Mouse (Mus musculus) intestine, embryonic 14.5 days (tissue): ENCODE measurements around the gene Cadm4. TPM values are rescaled to one million over a fixed set of nuclear protein-coding genes. Genes with fewer than 3 reads are reported as not detected.

ENCODE experiments used
- ATAC-seq: fragments of 200-750 bp; cut with Nextera tagmentation; replicated peaks from 2 replicates; pipeline ENCODE4 v1.8.0; 2017; ENCODE audit warnings: low read depth, moderate number of reproducible peaks, moderate TSS enrichment, moderate library complexity; ENCODE audit not compliant: low FRiP score, low TSS enrichment
- DNase-seq: peaks from one replicate; pipeline ENCODE4 v3.0.0-alpha.2; 2018; ENCODE audit warnings: low spot score
- H3K27ac ChIP-seq: fragments of 300-500 bp; sonication (generic); 2 replicates; pipeline ENCODE4 v1.5.1; 2014; ENCODE audit warnings: low read depth, mild to moderate bottlenecking, control low read depth
- H3K27me3 ChIP-seq: fragments of 300-500 bp; sonication (generic); replicated peaks from 2 replicates; pipeline ENCODE4 v1.6.1; 2014; ENCODE audit warnings: low read length, control low read depth; ENCODE audit not compliant: control insufficient read depth, insufficient read depth
- H3K36me3 ChIP-seq: fragments of 300-500 bp; sonication (generic); 2 replicates; pipeline ENCODE4 v1.6.1; 2014; ENCODE audit warnings: low read length, control low read depth; ENCODE audit not compliant: control insufficient read depth, insufficient read depth
- H3K4me1 ChIP-seq: fragments of 300-500 bp; sonication (generic); replicated peaks from 2 replicates; pipeline ENCODE4 v1.6.1; 2014; ENCODE audit warnings: low read length, control low read depth, mixed read lengths; ENCODE audit not compliant: control insufficient read depth, insufficient read depth
- H3K4me2 ChIP-seq: fragments of 300-500 bp; sonication (generic); 2 replicates; pipeline ENCODE4 v1.6.1; 2014; ENCODE audit warnings: low read length
- H3K4me3 ChIP-seq: fragments of 300-500 bp; sonication (generic); 2 replicates; pipeline ENCODE4 v1.5.1; 2014; ENCODE audit warnings: low read depth, low read length, control low read depth, mixed read lengths
- H3K9ac ChIP-seq: fragments of 300-500 bp; sonication (generic); 2 replicates; pipeline ENCODE4 v1.6.1; 2014; ENCODE audit warnings: mild to moderate bottlenecking, low read length
- H3K9me3 ChIP-seq: fragments of 300-500 bp; sonication (generic); 2 replicates; pipeline ENCODE4 v1.6.1; 2016; ENCODE audit warnings: low read length, control low read depth; ENCODE audit not compliant: control insufficient read depth
- WGBS: fragments of 180-500 bp; shearing (Covaris S2); extraction: QIAGEN DNeasy Blood & Tissue Kit; methylation state at CpG from one replicate; pipeline ENCODE4 v1.1.7; 2014; 5-methylcytosine and 5-hydroxymethylcytosine counted together
- polyA plus RNA-seq: library from polyadenylated mRNA; unstranded; fragments of >200 nt; fragmentation: Nextera tagmentation; extraction: Ambion mirVana; gene quantifications from 2 replicates; pipeline ENCODE4 v1.2.1, GENCODE M21; 2014

Gene Cadm4
- polyA plus RNA-seq, 1 experiment from 2014 or later, result 0.64 TPM

- Histone ChIP-seq H3K27ac (no peak overlapping the region), H3K9me3 (peaks cover 3% of the 10 kb centered on the region; the same call in 1 of the 2 replicates), H3K4me3 (no peak overlapping the region), H3K4me1 (peaks cover 21% of the 10 kb centered on the region), H3K4me2 (no peak overlapping the region), H3K36me3 (no peaks in the 10 kb centered on the region), H3K9ac (no peak overlapping the region), H3K27me3 (peaks cover 36% of the 10 kb centered on the region)
- ATAC-seq (no peak), DNase-seq (peak; percentile 75)
- WGBS, result 36% methylated on average over 7 of the region's 7 CpGs
These were observed 19.1 kb downstream of the Cadm4 start for GRCm38 (mm10) chr7:24500929-24501328.

- H3K27ac ChIP-seq, result no peak overlapping the region
- no peak for ATAC-seq
- 48% methylated on average over 21 of the region's 21 CpGs for WGBS
- H3K4me1 ChIP-seq, result peaks cover 24% of the 10 kb centered on the region
- no peak for DNase-seq
- H3K36me3 ChIP-seq, result no peaks in the 10 kb centered on the region
- H3K9ac ChIP-seq, result no peak overlapping the region
- H3K9me3 ChIP-seq, result peaks cover 3% of the 10 kb centered on the region; the same call in 1 of the 2 replicates
- H3K4me3 ChIP-seq, result no peak overlapping the region
- H3K4me2 ChIP-seq, result no peak overlapping the region
- H3K27me3 ChIP-seq, result peaks cover 36% of the 10 kb centered on the region
These were observed 19.7 kb downstream of the Cadm4 start for GRCm38 (mm10) chr7:24501492-24501891.

DNA sequence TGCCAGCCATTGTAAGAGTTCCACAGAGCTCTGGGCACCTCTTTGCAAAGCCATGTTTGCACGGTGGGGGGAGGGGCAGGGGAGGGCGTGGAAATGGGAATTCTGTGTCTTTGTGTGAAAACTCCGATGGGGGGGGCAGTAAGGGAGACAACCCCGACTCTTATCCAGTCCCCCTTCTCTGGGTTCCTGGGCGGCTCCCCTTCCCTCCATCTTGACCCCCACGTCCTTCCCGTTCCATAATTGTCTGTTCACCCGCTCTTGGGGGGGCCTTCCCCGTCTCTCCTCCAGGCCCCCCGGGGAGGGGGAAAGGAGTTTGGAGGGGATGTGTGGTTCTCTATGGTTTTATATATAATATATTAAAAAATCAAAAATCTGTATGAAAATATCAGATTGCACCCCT is 22.2 kb downstream of the Cadm4 start:
- peaks cover 24% of the 10 kb centered on the region for H3K4me1 ChIP-seq
- no peak overlapping the region for H3K27ac ChIP-seq
- peaks cover 3% of the 10 kb centered on the region; the same call in 1 of the 2 replicates for H3K9me3 ChIP-seq
- H3K36me3 ChIP-seq, result no peaks in the 10 kb centered on the region
- H3K27me3 ChIP-seq, result peaks cover 26% of the 10 kb centered on the region
- peak overlapping the region; percentile 6; the same call in 1 of the 2 replicates for H3K4me2 ChIP-seq
- ATAC-seq (no peak), DNase-seq (no peak)
- H3K9ac ChIP-seq, result no peak overlapping the region
- no peak overlapping the region for H3K4me3 ChIP-seq
- WGBS, result 17% methylated on average over 9 of the region's 10 CpGs

- H3K9ac ChIP-seq, result no peak overlapping the region
- ATAC-seq (no peak), DNase-seq (no peak)
- H3K27ac ChIP-seq, result no peak overlapping the region
- WGBS, result 22% methylated on average over 4 of the region's 4 CpGs
- peaks cover 3% of the 10 kb centered on the region; the same call in 1 of the 2 replicates for H3K9me3 ChIP-seq
- peaks cover 18% of the 10 kb centered on the region for H3K27me3 ChIP-seq
- no peak overlapping the region for H3K4me2 ChIP-seq
- H3K4me3 ChIP-seq, result no peak overlapping the region
- H3K36me3 ChIP-seq, result no peaks in the 10 kb centered on the region
- peaks cover 22% of the 10 kb centered on the region for H3K4me1 ChIP-seq
These were observed 23.0 kb downstream of the Cadm4 start for GRCm38 (mm10) chr7:24504868-24505267.

DNA sequence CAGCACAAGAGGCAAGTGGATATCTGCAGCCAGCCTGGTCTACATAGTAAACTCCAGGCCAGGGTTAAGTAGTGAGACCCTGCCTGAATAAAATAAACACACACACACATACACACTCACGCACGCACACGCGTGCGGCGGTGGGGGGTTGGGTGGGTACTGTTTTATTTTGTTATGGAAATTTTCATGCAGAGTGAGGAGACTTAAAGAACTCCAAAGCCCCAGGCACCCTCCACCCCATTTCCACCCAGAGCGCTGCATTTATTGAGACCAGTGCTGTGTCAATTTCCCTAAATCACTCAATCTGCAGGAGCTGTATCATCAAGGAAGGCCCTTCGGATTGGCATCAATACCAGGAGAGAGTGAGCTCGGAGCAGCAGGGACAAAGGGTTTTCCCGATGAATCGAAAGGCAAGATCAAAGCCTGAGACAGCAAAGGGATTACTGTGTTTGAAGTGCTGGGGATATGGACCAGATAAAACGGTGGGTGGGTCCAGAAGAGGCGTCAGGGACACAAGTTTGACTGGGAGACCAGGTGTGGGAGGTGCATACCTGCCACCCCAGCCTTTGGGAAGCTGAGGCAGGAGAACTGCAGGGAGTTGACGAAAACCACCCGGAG is 23.7 kb downstream of the Cadm4 start:
- Histone ChIP-seq H3K36me3 (no peaks in the 10 kb centered on the region), H3K4me2 (peak overlapping the region; percentile 59), H3K9me3 (peaks cover 3% of the 10 kb centered on the region; the same call in 1 of the 2 replicates), H3K9ac (no peak overlapping the region), H3K27ac (no peak overlapping the region), H3K4me1 (peaks cover 16% of the 10 kb centered on the region), H3K4me3 (peak overlapping the region; percentile 76; the same call in 1 of the 2 replicates), H3K27me3 (peaks cover 11% of the 10 kb centered on the region)
- DNase-seq (no peak), ATAC-seq (no peak)
- 24% methylated on average over 15 of the region's 15 CpGs for WGBS

- peaks cover 16% of the 10 kb centered on the region for H3K4me1 ChIP-seq
- ATAC-seq (no peak), DNase-seq (no peak)
- peak overlapping the region; percentile 76 for H3K4me3 ChIP-seq
- WGBS, result 15% methylated on average over 3 of the region's 3 CpGs
- H3K36me3 ChIP-seq, result no peaks in the 10 kb centered on the region
- H3K9me3 ChIP-seq, result no peaks in the 10 kb centered on the region
- peak overlapping the region; percentile 100; the same call in 1 of the 2 replicates for H3K27ac ChIP-seq
- peaks cover 7% of the 10 kb centered on the region for H3K27me3 ChIP-seq
- H3K9ac ChIP-seq, result peak overlapping the region; percentile 97; the same call in 1 of the 2 replicates
- H3K4me2 ChIP-seq, result peak overlapping the region; percentile 59
These were observed 24.2 kb downstream of the Cadm4 start for GRCm38 (mm10) chr7:24506065-24506459.

DNA sequence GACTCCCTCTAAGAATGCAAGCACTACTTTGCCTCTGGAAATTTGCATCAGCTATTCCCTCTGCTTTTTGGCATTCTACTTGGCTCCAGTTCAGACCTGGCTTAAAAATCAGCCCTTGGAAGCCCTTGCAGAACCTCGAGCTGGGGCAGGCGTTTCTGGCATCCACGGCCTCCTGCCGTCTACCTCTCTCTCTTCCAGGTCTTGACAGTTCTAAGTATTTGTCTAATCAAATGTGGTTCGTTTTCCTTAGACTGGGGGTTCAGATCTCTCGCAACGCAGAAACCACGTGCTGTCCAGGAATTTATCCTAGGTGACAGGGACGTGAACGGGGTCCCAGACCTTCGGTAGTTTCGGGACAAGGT is 24.6 kb downstream of the Cadm4 start:
- DNase-seq (no peak), ATAC-seq (no peak; the same call in 1 of the 2 replicates)
- Histone ChIP-seq H3K9ac (peak overlapping the region; percentile 97), H3K9me3 (no peaks in the 10 kb centered on the region), H3K36me3 (no peaks in the 10 kb centered on the region), H3K4me2 (peak overlapping the region; percentile 59), H3K4me3 (peak overlapping the region; percentile 76), H3K27ac (peak overlapping the region; percentile 100), H3K4me1 (peaks cover 16% of the 10 kb centered on the region), H3K27me3 (peaks cover 3% of the 10 kb centered on the region)
- 0% methylated on average over 12 of the region's 12 CpGs for WGBS

DNA sequence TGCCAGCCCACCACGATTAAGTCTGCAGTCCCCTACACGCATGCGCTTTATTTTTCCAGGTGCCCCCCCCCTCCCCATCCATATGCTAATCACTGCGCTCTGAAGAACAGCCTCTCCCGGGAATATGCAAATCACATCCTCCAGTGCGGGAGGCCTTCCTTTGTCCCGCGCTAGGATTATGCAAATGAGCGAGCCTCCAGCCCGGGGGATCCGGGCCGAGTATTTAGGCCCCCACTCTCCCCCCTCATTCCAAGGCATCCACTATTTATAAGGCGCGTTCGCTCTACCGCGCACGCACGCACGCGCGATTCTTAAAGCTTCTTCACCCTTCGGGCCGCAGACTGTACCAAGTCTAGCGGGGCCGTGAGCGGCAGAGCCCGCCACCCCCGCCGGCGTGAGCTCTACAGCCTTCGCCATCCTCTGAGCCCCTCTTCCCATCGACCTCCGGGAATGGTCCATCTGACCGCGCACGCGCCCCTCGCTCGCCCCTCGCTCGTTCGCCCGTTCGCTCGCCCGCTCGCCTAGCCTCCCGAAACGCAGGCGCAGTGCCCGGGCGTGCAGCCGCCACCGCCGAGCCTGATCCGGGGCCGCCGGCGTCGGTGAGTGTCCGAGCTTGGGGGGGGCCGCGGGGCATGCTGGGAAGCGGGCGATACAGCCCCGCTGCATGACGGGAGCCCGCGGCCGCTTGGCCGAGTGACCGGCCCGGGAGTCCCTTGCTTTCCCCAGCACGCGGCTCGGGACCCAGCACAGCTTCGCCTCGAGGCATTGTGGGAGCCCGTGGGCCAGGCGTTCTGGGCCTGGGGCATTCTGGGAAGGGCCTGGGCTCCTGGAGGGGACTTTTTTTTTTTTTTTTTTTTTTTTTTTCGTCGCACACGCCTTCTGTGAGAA is 25.3 kb downstream of the Cadm4 start, which contains the start of gene Zfp428:
TSS of gene Zfp428 (plus strand) at position 169 of the 888 bp plus-strand sequence.
- peak; percentile 92 for DNase-seq
- Histone ChIP-seq H3K4me3 (peak within 1 kb of the TSS; percentile 76), H3K9ac (peak within 1 kb of the TSS; percentile 97), H3K27me3 (no peaks in the 10 kb centered on the region; the same call in 1 of the 2 replicates), H3K9me3 (no peaks in the 10 kb centered on the region), H3K36me3 (0 out of 2 replicates have a peak, but pooled peaks cover 2% of the 10 kb centered on the region), H3K4me1 (peaks cover 16% of the 10 kb centered on the region), H3K4me2 (peak within 1 kb of the TSS; percentile 59), H3K27ac (peak within 1 kb of the TSS; percentile 100)
- peak; percentile 89 for ATAC-seq
- WGBS, result under 1% methylated on average over 80 of the region's 84 CpGs
